Mouse (Mus musculus) embryonic facial prominence, embryonic 11.5 days (tissue): Measurements from ENCODE around the gene Pex6. TPM values are rescaled to one million over a fixed set of nuclear protein-coding genes. Genes with fewer than 3 reads are reported as not detected.
A peak's percentile ranks its signal among the peaks of the same experiment; 100 is the strongest.

ENCODE experiments used
- ATAC-seq: fragments of 200-750 bp; cut with Nextera tagmentation; replicated peaks from 2 replicates; pipeline ENCODE4 v1.8.0; 2017; ENCODE audit warnings: low read depth; ENCODE audit not compliant: insufficient number of reproducible peaks, low FRiP score, low TSS enrichment
- DNase-seq: peaks from one replicate; pipeline ENCODE4 v3.0.0-alpha.2; 2015; ENCODE audit warnings: low spot score
- H3K27ac ChIP-seq: fragments of 300-500 bp; sonication (generic); replicated peaks from 2 replicates; pipeline ENCODE4 v1.5.1; 2014; ENCODE audit warnings: mild to moderate bottlenecking, low read depth, low read length, control low read depth
- H3K27me3 ChIP-seq: fragments of 300-500 bp; sonication (generic); 2 replicates; pipeline ENCODE4 v1.6.1; 2014; ENCODE audit warnings: mild to moderate bottlenecking, low read length, moderate library complexity, mixed read lengths; ENCODE audit not compliant: control insufficient read depth, insufficient read depth
- H3K36me3 ChIP-seq: fragments of 300-500 bp; sonication (generic); replicated peaks from 2 replicates; pipeline ENCODE4 v1.6.1; 2014; ENCODE audit warnings: low read depth, mild to moderate bottlenecking, low read length, moderate library complexity, mixed read lengths; ENCODE audit not compliant: control insufficient read depth, insufficient read depth
- H3K4me1 ChIP-seq: fragments of 300-500 bp; sonication (generic); 2 replicates; pipeline ENCODE4 v1.6.1; 2014; ENCODE audit warnings: low read length, mixed read lengths; ENCODE audit not compliant: control insufficient read depth, insufficient read depth
- H3K4me2 ChIP-seq: fragments of 300-500 bp; sonication (generic); 2 replicates; pipeline ENCODE4 v1.6.1; 2014; ENCODE audit warnings: low read depth, mild to moderate bottlenecking, control low read depth, low read length, moderate library complexity
- H3K4me3 ChIP-seq: fragments of 300-500 bp; sonication (generic); 2 replicates; pipeline ENCODE4 v1.5.1; 2014; ENCODE audit warnings: low read depth, low read length, control low read depth
- H3K9ac ChIP-seq: fragments of 300-500 bp; sonication (generic); replicated peaks from 2 replicates; pipeline ENCODE4 v1.6.1; 2014; ENCODE audit warnings: mild to moderate bottlenecking, control low read depth, low read length
- H3K9me3 ChIP-seq: fragments of 300-500 bp; sonication (generic); replicated peaks from 2 replicates; pipeline ENCODE4 v1.6.1; 2016; ENCODE audit warnings: mild to moderate bottlenecking, low read length, inconsistent platforms, mixed read lengths; ENCODE audit not compliant: control insufficient read depth
- WGBS: fragments of 180-500 bp; shearing (Covaris S2); extraction: QIAGEN DNeasy Blood & Tissue Kit; methylation state at CpG from one replicate; pipeline ENCODE4 v1.1.7; 2014; 5-methylcytosine and 5-hydroxymethylcytosine counted together
- polyA plus RNA-seq: library from polyadenylated mRNA; unstranded; fragments of >200 nt; fragmentation: Nextera tagmentation; extraction: Ambion mirVana; gene quantifications from 2 replicates; pipeline ENCODE4 v1.2.1, GENCODE M21; 2014

Gene Pex6
- polyA plus RNA-seq, 1 experiment from 2014 or later, result 13.9 TPM

GRCm38 (mm10) chr17:46773278-46774130, 62.2 kb downstream of the Pex6 start:
- Histone ChIP-seq H3K9ac (peak overlapping the region; percentile 86), H3K4me3 (peak overlapping the region; percentile 84), H3K27me3 (no peaks in the 10 kb centered on the region), H3K4me2 (peak overlapping the region; percentile 93), H3K36me3 (peaks cover 11% of the 10 kb centered on the region), H3K9me3 (no peaks in the 10 kb centered on the region), H3K4me1 (no peaks in the 10 kb centered on the region; the same call in 1 of the 2 replicates), H3K27ac (no peak overlapping the region; the same call in 1 of the 2 replicates)
- ATAC-seq (no peak), DNase-seq (peak; percentile 43)
- WGBS, result 8% methylated on average over 19 of the region's 20 CpGs

- Histone ChIP-seq H3K4me2 (no peak overlapping the region), H3K9me3 (no peaks in the 10 kb centered on the region), H3K36me3 (peaks cover 16% of the 10 kb centered on the region), H3K4me1 (no peaks in the 10 kb centered on the region; the same call in 1 of the 2 replicates), H3K27ac (no peak overlapping the region), H3K4me3 (no peak overlapping the region), H3K9ac (no peak overlapping the region), H3K27me3 (no peaks in the 10 kb centered on the region)
- no peak for ATAC-seq
- DNase-seq, result no peak
- WGBS, result 39% methylated on average over 2 of the region's 2 CpGs
Observed at GRCm38 (mm10) chr17:46774131-46774472, 62.8 kb downstream of the Pex6 start.

- Histone ChIP-seq H3K27me3 (no peaks in the 10 kb centered on the region), H3K9me3 (no peaks in the 10 kb centered on the region), H3K4me2 (no peak overlapping the region), H3K27ac (no peak overlapping the region), H3K36me3 (peaks cover 20% of the 10 kb centered on the region), H3K4me1 (no peaks in the 10 kb centered on the region; the same call in 1 of the 2 replicates), H3K9ac (no peak overlapping the region), H3K4me3 (no peak overlapping the region)
- DNase-seq (no peak), ATAC-seq (no peak)
- WGBS, result 95% methylated on average over 9 of the region's 9 CpGs
Observed at GRCm38 (mm10) chr17:46775070-46775469, 63.8 kb downstream of the Pex6 start.

Other genes starting within 250 kb of the Pex6 start
- 0.38 and 0.63 TPM in 2 replicates for gene Ttbk1, start 223.8 kb upstream of the Pex6 start, polyA plus RNA-seq
- 65.9 and 74.9 TPM in 2 replicates for gene Dnph1, start 214.8 kb upstream of the Pex6 start, polyA plus RNA-seq
- 3.5 and 3.7 TPM in 2 replicates for gene Cul9, start 165.1 kb upstream of the Pex6 start, polyA plus RNA-seq
- 6.4 and 11.1 TPM in 2 replicates for gene Srf, start 155.3 kb upstream of the Pex6 start, polyA plus RNA-seq
- 25.7 and 34.5 TPM in 2 replicates for gene Ptk7, start 82.0 kb upstream of the Pex6 start, polyA plus RNA-seq
- gene Klc4, start 65.4 kb upstream of the Pex6 start, polyA plus RNA-seq, result 17.7 and 22.5 TPM in 2 replicates
- 114 and 117 TPM in 2 replicates for gene Mrpl2, start 65.2 kb upstream of the Pex6 start, polyA plus RNA-seq
- 27.9 and 28.1 TPM in 2 replicates for gene Cul7, start 61.1 kb upstream of the Pex6 start, polyA plus RNA-seq
- 54.0 and 61.6 TPM in 2 replicates for gene Rrp36, start 37.1 kb upstream of the Pex6 start, polyA plus RNA-seq
- gene Mea1, start 32.7 kb upstream of the Pex6 start, polyA plus RNA-seq, result 165 and 186 TPM in 2 replicates
- 117 and 121 TPM in 2 replicates for gene Klhdc3, start 30.5 kb upstream of the Pex6 start, polyA plus RNA-seq
- gene Ppp2r5d, start 6.4 kb upstream of the Pex6 start, polyA plus RNA-seq, result 111 and 115 TPM in 2 replicates
- 0.35 and 0.62 TPM in 2 replicates for gene Gnmt, start 17.7 kb downstream of the Pex6 start, polyA plus RNA-seq
- gene Cnpy3, start 40.8 kb downstream of the Pex6 start, polyA plus RNA-seq, result 52.2 and 55.1 TPM in 2 replicates
- 0.32 and 0.49 TPM in 2 replicates for gene Ptcra, start 52.2 kb downstream of the Pex6 start, polyA plus RNA-seq
- 54.1 and 56.0 TPM in 2 replicates for gene 2310039H08Rik, start 61.2 kb downstream of the Pex6 start, polyA plus RNA-seq
- gene Rpl7l1, start 71.2 kb downstream of the Pex6 start, polyA plus RNA-seq, result 198 and 207 TPM in 2 replicates
- gene Bicral, start 147.0 kb downstream of the Pex6 start, polyA plus RNA-seq, result 4.7 TPM in 2 replicates
- gene Tbcc, start 179.2 kb downstream of the Pex6 start, polyA plus RNA-seq, result 73.7 and 78.8 TPM in 2 replicates
- not detected in 2 replicates for gene Prph2, start 199.0 kb downstream of the Pex6 start, polyA plus RNA-seq